Mouse (Mus musculus) T-cell, adult 2 months (primary cell): ENCODE data around the gene Agrp.
A peak's percentile ranks its signal among the peaks of the same experiment; 100 is the strongest.

Experiments
- DNase-seq: peaks from one replicate; pipeline ENCODE4 v3.0.0; 2022; ENCODE audit warnings: low spot score

The Agrp gene

GRCm38 (mm10) chr8:105636963-105637510 is at the start of gene Agrp:
Gene Agrp, minus strand, starts transcription at chr8:105637393.
- DNase-seq: peak; percentile 50

- no peak for DNase-seq
These were observed 49.4 kb upstream of the Agrp start for GRCm38 (mm10) chr8:105686551-105686950.

GRCm38 (mm10) chr8:105685796-105686308 is 48.7 kb upstream of the Agrp start, which contains the start of gene Carmil2:
Gene Carmil2, plus strand, starts transcription at chr8:105686274.
- peak; percentile 88 for DNase-seq

DNA sequence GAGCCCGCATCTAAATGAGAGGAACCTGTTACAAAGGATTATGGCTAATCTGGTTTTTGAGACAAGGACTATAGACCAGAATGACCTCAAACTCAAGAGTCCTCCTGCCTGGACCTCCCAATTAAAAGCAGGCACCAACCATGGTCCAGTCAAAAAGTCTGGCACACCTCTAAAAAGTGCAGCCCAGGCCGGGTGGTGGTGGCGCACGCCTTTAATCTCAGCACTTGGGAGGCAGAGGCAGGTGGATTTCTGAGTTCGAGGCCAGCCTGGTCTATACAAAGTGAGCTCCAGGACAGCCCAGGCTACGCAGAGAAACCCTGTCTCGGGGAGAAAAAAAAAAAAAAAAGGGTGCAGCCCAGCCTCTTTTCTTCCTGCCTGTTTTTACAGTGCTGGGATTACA is 48.1 kb upstream of the Agrp start:
- no peak for DNase-seq

GRCm38 (mm10) chr8:105677891-105678290 is 40.7 kb upstream of the Agrp start:
- no peak for DNase-seq

DNA sequence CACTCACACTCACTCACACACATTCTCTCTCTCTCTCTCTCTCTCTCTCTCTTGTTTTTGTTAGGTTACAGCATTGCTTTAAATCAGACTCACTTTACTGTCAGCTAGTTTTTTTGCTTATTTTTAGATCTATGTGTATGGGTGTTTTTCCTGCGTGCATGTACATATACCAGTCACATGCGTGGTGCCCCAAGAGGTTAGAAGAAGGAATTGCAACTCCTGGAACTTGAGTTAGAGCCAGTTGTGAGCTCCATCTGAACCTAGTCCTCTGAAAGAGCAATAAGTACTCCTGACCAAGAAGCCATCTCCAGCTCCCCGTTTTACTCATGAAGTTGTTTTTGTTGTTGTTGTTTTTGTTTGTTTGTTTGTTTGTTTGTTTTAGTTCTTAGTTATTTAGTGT is 24.0 kb upstream of the Agrp start:
- peak; percentile 55 for DNase-seq

- no peak for DNase-seq
These were observed 20.4 kb upstream of the Agrp start for GRCm38 (mm10) chr8:105657641-105658040.

- no peak for DNase-seq
These were observed 11.7 kb upstream of the Agrp start for GRCm38 (mm10) chr8:105648929-105649328.

DNA sequence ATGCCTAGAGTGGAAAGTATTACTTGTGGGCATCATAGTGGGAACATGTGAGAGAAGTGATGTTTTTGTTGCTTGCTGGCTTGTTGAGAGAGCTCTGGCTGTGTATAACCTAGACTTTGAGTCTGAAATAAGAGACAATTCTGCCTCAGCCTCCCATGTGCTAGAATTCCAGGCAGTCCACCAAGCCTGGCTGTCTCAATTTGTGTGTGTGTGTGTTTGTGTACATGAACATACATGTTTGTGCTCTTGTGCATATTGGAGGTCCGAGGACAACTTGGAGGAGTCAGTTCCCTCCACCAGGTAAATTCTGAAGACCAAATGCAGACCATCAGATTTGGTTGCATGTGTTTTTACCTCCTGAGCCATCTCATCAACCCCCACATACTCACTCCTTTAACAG is 8.0 kb upstream of the Agrp start:
- no peak for DNase-seq

- DNase-seq: no peak
These were observed 3.3 kb upstream of the Agrp start for GRCm38 (mm10) chr8:105640511-105640910.

GRCm38 (mm10) chr8:105639835-105640234 is 2.6 kb upstream of the Agrp start:
- DNase-seq: no peak

- peak; percentile 48 for DNase-seq
These were observed 1.3 kb upstream of the Agrp start for GRCm38 (mm10) chr8:105638510-105638909.

- peak; percentile 16 for DNase-seq
These were observed 428 bp upstream of the Agrp start for GRCm38 (mm10) chr8:105637601-105638041.

GRCm38 (mm10) chr8:105636018-105636962 is 903 bp downstream of the Agrp start, which contains the start of gene Ctcf:
Gene Ctcf, plus strand, starts transcription at chr8:105636568.
- DNase-seq: peak; percentile 93

DNA sequence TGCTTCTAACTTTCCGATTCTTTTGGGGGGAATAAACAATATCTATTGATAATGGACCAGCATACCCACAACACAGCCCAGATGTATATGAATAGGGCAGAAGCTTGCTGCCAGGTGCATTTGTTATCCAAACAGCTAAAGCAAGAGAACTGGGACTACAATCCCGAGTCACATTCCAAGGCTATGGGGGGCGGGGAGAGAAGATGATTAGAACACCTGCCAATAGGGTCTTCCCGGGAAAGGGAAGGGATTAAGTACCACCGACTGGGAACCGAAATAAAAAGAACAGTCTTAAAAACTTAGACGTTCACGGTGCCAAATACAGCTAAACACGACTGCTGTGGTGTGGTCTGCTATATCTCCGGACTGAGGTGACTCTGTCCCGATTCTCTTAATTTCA is 1.7 kb downstream of the Agrp start:
- no peak for DNase-seq

DNA sequence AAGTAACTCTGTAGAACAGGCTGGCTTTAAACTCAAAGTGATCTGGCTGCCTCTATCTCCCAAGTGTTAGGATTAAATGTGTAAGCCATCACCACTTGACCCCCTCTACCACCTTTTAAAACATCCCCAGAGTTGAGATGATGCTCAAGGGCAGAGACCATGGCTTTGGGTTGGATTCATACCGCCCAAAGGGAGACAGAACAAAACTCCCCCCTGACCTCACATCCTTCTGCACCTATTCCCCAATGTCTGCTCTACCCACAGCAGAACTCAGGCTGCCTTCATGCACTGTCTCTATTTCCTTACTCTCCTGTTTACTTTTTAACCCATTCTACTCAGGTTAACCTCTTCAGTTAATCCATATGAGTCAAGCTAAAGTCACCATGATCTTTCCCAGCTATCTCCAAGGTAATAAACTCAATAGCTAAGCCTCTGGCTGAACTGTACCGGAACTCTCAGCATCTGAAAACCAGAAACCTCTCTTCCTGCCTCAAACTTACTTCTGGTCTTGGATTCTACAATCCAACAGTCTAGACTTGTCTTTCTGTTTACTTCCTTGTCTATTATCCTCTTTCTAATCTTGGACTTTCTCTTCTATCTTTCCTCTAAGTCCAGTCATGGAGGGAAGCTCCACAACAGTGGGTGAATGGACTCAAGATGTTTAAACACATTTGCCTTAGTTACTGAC is 2.3 kb downstream of the Agrp start:
- DNase-seq: no peak

DNA sequence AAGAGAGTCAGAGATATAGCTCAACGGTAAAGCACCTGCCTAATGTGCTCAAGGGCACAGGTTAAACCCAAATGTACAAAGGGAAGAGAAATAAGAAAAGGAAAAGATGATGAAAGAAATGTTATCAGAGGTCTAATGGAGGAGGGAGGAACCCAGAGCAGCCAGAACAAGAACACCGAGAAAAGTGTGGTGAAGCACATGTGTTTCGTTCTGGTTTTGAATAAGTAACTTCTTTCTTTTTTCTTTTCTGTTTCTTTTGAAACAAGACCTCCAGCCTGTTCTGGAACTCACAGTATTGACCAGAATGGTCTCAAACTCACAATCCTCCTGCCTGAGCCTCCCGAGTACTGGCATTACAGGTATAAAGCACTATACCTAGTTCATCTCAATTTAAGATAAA is 7.9 kb downstream of the Agrp start:
- no peak for DNase-seq

DNA sequence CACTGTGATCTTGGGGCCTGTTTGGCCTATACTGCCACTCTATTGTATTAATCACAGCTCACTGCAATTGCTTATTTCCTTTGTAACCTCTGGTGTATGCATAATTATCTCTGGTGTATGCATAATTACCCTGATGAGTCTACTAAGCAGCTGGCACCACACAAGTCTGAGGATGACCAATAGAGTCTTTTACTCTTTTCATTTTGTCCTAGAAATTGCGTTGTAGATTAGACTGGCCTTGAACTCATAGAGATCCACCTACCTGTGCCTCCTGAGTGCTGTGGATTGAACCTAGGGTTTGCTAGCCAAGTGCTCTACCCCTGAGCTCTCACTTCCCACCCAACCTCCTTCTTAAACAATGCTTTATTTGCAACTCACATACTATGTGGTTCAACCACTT is 11.1 kb downstream of the Agrp start:
- DNase-seq: no peak

- DNase-seq: no peak
These were observed 12.4 kb downstream of the Agrp start for GRCm38 (mm10) chr8:105624831-105625230.

DNA sequence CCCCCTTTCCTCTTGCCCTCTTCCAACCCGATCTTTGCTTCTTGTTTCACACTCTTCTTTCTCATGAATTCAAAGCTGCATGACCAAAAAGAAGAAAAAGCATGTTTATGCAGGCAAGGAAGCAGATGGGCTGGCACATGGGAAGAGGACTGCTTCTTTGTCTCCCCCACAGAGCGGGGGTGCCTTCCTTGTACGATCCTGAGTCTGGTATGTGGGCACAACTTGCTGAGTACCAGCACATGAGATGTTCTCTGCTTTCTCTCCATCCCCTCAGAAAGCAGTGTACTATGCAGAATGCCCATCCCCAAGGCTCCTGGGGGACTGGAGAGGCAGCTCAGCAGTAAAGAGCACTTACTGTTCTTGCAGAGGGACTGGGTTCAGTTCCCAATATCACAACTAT is 12.8 kb downstream of the Agrp start:
- no peak for DNase-seq

GRCm38 (mm10) chr8:105623679-105624245 is 13.4 kb downstream of the Agrp start:
- DNase-seq: peak; percentile 25

DNA sequence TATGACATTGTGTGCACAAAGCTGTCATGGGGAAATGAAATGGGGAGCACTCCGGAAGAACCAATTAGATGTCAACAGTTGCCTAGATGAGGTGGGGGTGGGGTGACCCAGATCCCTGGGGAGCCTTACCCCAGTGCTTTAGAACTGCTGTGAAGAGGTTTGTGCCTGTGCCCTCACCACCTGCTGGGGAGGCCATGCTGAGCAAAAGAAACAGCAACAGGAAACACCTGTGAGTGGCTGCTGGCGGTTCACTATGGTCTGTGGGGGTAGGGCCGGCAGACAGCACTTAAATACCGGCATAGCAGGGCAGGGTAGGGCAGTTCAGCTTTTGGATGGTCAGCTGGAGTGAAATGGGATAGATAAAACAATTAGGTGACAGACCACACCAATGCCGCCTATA is 14.1 kb downstream of the Agrp start:
- DNase-seq: peak; percentile 90
